Mouse (Mus musculus) limb, embryonic 14.5 days (tissue): ENCODE measurements at regions not wholly inside any gene's neighbourhood (a gene's known extent, or its start where the extent isn't known, plus 50 kb on each side); places are given as distances from the start of the nearest gene placed in this dataset.
A peak's percentile ranks its signal among the peaks of the same experiment; 100 is the strongest.

Source experiments
- ATAC-seq: fragments of 200-750 bp; cut with Nextera tagmentation; 2 replicates; pipeline ENCODE4 v1.8.0; 2017; ENCODE audit warnings: low read depth, moderate number of reproducible peaks, moderate TSS enrichment; ENCODE audit not compliant: low FRiP score
- DNase-seq: peaks from one replicate; pipeline ENCODE4 v3.0.0-alpha.2; 2015; ENCODE audit warnings: low spot score
- H3K27ac ChIP-seq: fragments of 300-500 bp; sonication (generic); replicated peaks from 2 replicates; pipeline ENCODE4 v1.5.1; 2014; ENCODE audit warnings: low read depth, mild to moderate bottlenecking, low read length, moderate library complexity, mixed read lengths
- H3K27me3 ChIP-seq: fragments of 300-500 bp; sonication (generic); 2 replicates; pipeline ENCODE4 v1.6.1; 2014; ENCODE audit warnings: low read length, mixed read lengths; ENCODE audit not compliant: control insufficient read depth, insufficient read depth
- H3K36me3 ChIP-seq: fragments of 300-500 bp; sonication (generic); 2 replicates; pipeline ENCODE4 v1.6.1; 2014; ENCODE audit warnings: mild to moderate bottlenecking, low read length, moderate library complexity, mixed read lengths; ENCODE audit not compliant: control insufficient read depth, insufficient read depth
- H3K4me1 ChIP-seq: fragments of 300-500 bp; sonication (generic); 2 replicates; pipeline ENCODE4 v1.6.1; 2014; ENCODE audit warnings: antibody characterized with exemption, low read length, mixed read lengths; ENCODE audit not compliant: control insufficient read depth, insufficient read depth
- H3K4me2 ChIP-seq: fragments of 300-500 bp; sonication (generic); replicated peaks from 2 replicates; pipeline ENCODE4 v1.6.1; 2014; ENCODE audit warnings: low read depth, mild to moderate bottlenecking, low read length, moderate library complexity; ENCODE audit not compliant: severe bottlenecking
- H3K4me3 ChIP-seq: fragments of 300-500 bp; sonication (generic); replicated peaks from 2 replicates; pipeline ENCODE4 v1.5.1; 2014; ENCODE audit warnings: low read length
- H3K9ac ChIP-seq: fragments of 300-500 bp; sonication (generic); 2 replicates; pipeline ENCODE4 v1.6.1; 2014; ENCODE audit warnings: mild to moderate bottlenecking, low read depth, low read length, moderate library complexity; ENCODE audit not compliant: severe bottlenecking
- H3K9me3 ChIP-seq: fragments of 300-500 bp; sonication (generic); 2 replicates; pipeline ENCODE4 v1.6.1; 2016; ENCODE audit warnings: low read length; ENCODE audit not compliant: control insufficient read depth
- POLR2A ChIP-seq: fragments of 200-500 bp; IDR thresholded peaks from 2 replicates; pipeline ENCODE4 v1.8.0; 2012; ENCODE audit warnings: inconsistent platforms, mild to moderate bottlenecking, moderate library complexity, borderline replicate concordance; ENCODE audit not compliant: insufficient read depth, insufficient read length; ENCODE audit errors: extremely low read depth
- WGBS: fragments of 180-500 bp; shearing (Covaris S2); extraction: QIAGEN DNeasy Blood & Tissue Kit; methylation state at CpG from one replicate; pipeline ENCODE4 v1.1.7; 2014; 5-methylcytosine and 5-hydroxymethylcytosine counted together

DNA sequence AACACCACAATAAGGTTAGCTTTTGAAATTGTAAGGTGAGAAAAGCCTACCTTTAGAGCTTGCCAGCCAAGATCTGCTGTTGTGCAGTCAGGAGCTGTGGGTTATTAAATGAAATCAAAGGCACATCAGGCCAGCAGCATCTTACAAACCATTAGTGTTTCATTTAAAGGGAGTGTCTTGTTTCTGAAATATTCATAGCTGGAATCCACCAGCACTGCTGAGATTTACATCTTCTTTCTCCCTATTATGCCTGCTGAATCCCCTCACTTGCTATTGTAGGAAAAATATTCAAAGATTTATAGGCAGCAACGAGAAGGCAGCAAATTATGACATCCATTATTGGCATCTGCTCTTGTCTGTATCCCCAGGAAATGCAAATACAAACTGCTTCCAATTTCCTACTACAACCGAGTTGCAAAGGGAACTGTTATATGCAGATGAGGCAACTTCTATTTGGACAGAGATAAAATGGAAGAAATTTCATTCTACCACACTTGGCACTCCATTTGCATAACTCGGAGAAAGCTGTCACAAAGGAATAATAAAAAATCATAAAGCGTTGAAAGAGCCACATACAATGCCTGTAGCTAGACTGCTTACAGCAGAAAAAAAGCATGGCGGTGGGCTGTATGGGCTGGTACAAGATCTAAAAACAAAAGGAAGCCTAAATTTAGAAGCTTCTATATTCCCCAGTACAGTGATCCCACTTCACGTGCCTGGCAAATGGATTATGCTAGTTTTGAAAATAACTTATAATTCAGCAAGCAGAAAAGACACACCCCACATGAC lies 60.3 kb upstream of the Prkd1 start:
- H3K9ac ChIP-seq = no peak overlapping the region
- no peaks in the 10 kb centered on the region for H3K4me1 ChIP-seq
- no peaks in the 10 kb centered on the region for H3K36me3 ChIP-seq
- ATAC-seq = no peak
- no peak for TF ChIP-seq POLR2A
- no peak for DNase-seq
- no peaks in the 10 kb centered on the region for H3K9me3 ChIP-seq
- no peak overlapping the region for H3K27ac ChIP-seq
- H3K4me3 ChIP-seq = no peak overlapping the region
- H3K4me2 ChIP-seq = no peak overlapping the region
- H3K27me3 ChIP-seq = no peaks in the 10 kb centered on the region
- 76% methylated on average over 6 of the region's 6 CpGs for WGBS

DNA sequence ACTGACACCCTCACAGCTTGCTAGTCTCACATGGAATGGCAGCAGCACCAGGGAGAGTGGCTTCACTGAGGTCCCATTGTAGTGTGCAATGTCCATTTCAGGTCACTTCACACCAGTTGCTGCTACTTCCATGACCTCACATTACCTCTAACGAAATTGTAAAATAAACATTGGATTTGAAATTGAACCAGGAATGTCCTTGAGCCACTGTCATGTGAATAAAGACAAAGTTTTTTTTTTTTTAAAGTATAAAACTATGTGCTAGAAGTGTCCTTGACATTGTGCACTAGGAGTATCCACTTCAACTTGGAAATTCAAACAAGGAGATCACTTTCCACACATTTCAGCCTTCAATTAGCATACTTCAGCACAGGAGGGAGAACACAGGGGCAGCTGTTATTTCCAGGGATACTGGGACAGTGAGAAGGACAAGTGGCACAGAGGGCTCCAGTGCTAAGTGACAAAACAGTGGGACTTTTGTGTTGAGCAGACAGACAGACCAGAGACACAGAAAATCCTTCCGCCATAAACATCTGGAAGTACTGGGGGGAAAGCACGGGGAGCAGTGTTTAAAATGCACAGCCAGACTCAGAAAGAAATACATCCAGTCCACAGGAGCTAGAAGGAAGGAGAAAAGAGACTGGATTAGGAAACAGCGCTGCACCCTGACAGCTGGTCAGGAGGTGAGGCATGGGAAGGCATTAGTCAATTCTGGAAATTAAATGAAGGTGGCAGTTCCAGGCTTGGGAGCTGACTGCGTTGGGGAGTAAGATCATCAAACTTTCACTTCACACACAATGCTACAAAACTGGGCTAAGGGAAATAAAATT lies 49.9 kb upstream of the Prkd1 start:
- no peak overlapping the region for H3K9ac ChIP-seq
- H3K27me3 ChIP-seq = no peaks in the 10 kb centered on the region
- H3K36me3 ChIP-seq = no peaks in the 10 kb centered on the region
- H3K4me3 ChIP-seq = no peak overlapping the region
- DNase-seq = no peak
- TF ChIP-seq POLR2A = no peak
- H3K27ac ChIP-seq = no peak overlapping the region
- WGBS = 50% methylated on average over 5 of the region's 5 CpGs
- peak; percentile 23; the same call in 1 of the 2 replicates for ATAC-seq
- H3K4me1 ChIP-seq = no peaks in the 10 kb centered on the region
- no peaks in the 10 kb centered on the region for H3K9me3 ChIP-seq
- no peak overlapping the region for H3K4me2 ChIP-seq
